Mouse (Mus musculus): Measurements from ENCODE around the gene Tec. TPM values are rescaled to one million over a fixed set of nuclear protein-coding genes. Genes with fewer than 3 reads are reported as not detected.
"Not testable (repeated sequence)": the region's sequence is repeated elsewhere in the genome, so short reads cannot be mapped to it uniquely, and the experiment has no call there.

Gene Tec
- polyA plus RNA-seq, 1 experiment = 20.6 TPM

DNA sequence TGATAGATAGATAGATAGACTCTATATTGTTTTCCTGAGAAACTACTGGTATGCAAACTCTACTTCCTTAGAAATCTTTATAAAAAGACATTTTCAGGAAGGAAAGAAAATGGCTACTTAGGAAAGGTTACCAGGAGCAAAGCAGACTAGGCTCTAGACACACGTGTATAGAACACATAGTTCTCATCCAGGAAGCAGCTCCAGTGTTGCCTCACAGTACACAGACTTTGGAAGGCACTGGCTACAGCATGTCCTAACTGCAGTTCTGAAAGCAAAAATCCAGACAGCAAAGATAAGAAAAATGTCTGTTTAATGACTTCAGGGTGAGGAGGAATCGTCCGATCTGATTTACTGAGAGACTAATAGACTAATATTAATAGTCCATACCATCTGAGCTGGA lies 41.8 kb downstream of the Tec start:
- Histone ChIP-seq H3K36me3 (ENCODE audit: control insufficient read depth, insufficient read depth, low read length, poor library complexity, severe bottlenecking) (no peaks in the 10 kb centered on the region), H3K27ac (ENCODE audit: insufficient read depth, low read length) (no peak overlapping the region), H3K9ac (ENCODE audit: low read depth, poor library complexity, severe bottlenecking) (no peak overlapping the region), H3K9me3 (replicated peaks; ENCODE audit: control insufficient read depth, insufficient read depth, low read length, poor library complexity, severe bottlenecking) (peaks cover 2% of the 10 kb centered on the region; the same call in 1 of the 2 replicates), H3K4me3 (ENCODE audit: low read depth, low read length) (no peak overlapping the region), H3K4me1 (ENCODE audit: control insufficient read depth, insufficient read depth, low read length) (no peaks in the 10 kb centered on the region), H3K27me3 (ENCODE audit: control insufficient read depth, insufficient read depth, low read length, poor library complexity, severe bottlenecking) (no peaks in the 10 kb centered on the region)
- TF ChIP-seq EP300 (IDR thresholded peaks at IDR 0.05; ENCODE audit: insufficient read depth, low read depth, low read length) (no peak), POLR2A (IDR thresholded peaks at IDR 0.05; ENCODE audit: insufficient read depth, low read length) (no peak), CTCF (IDR thresholded peaks at IDR 0.05; ENCODE audit: low read depth, low read length) (no peak)

DNA sequence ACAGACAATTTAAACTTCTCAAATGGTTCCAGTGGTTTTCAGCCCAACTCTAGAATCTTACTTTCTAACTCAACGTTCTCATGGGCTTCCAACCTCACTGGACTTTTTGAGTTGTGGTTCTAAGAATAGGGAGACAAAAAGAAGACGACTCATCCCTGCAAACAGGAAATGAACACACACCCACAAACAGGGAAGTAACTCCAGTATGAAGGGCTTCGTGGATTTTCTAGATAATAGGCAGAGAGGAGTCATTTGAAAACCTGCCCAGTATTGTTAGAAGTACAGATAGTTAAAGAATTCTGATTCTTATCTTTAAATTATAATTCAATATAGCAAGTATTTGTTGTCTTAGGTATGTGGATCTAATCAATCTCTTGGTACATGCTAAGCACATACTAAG lies 47.6 kb downstream of the Tec start:
- H3K9ac ChIP-seq (ENCODE audit: low read depth, poor library complexity, severe bottlenecking) = no peak overlapping the region

DNA sequence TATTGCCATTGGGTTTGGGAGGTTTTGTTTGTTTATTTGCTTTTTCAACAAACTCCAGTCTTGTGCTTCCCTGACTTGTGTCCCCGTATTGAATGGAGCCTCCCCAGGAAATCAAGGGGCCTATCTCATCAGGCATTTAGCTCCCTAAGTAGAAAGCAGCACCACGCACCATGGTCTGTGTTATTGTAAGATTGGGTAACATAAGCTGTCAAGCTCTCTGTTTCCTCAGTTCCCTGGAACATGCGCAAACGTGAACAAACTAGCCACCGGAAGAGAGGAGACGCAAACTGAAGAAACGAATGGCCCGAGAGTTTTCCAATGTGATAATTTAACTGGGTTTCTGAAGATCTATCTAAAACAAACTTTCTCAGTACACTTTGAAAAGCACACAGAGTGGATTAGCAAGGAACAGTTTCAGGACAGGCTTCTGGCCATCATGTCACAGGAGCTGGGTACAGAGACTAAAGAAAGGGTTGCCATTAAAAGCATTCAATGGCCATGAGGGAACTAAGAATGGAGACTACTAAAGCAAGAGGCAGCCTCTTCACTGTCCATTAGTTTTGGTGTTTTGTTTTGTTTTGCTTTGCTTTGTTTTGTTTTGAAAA lies 48.1 kb downstream of the Tec start:
- Histone ChIP-seq H3K4me3 (ENCODE audit: low read depth, low read length) (no peak overlapping the region), H3K27me3 (ENCODE audit: control insufficient read depth, insufficient read depth, low read length, poor library complexity, severe bottlenecking) (no peaks in the 10 kb centered on the region), H3K27ac (ENCODE audit: insufficient read depth, low read length) (no peak overlapping the region), H3K9me3 (replicated peaks; ENCODE audit: control insufficient read depth, insufficient read depth, low read length, poor library complexity, severe bottlenecking) (no peaks in the 10 kb centered on the region), H3K9ac (ENCODE audit: low read depth, poor library complexity, severe bottlenecking) (no peak overlapping the region), H3K36me3 (ENCODE audit: control insufficient read depth, insufficient read depth, low read length, poor library complexity, severe bottlenecking) (no peaks in the 10 kb centered on the region), H3K4me1 (ENCODE audit: control insufficient read depth, insufficient read depth, low read length) (no peaks in the 10 kb centered on the region)
- TF ChIP-seq CTCF (IDR thresholded peaks at IDR 0.05; ENCODE audit: low read depth, low read length) (no peak), EP300 (IDR thresholded peaks at IDR 0.05; ENCODE audit: insufficient read depth, low read depth, low read length) (no peak), POLR2A (IDR thresholded peaks at IDR 0.05; ENCODE audit: insufficient read depth, low read length) (no peak)

More for the DNA sequence above, 47.6 kb downstream of the Tec start:
- H3K27me3 ChIP-seq (ENCODE audit: control insufficient read depth, insufficient read depth, low read length, poor library complexity, severe bottlenecking) = no peaks in the 10 kb centered on the region
- H3K9me3 ChIP-seq (replicated peaks; ENCODE audit: control insufficient read depth, insufficient read depth, low read length, poor library complexity, severe bottlenecking) = no peaks in the 10 kb centered on the region
- no peak overlapping the region for H3K4me3 ChIP-seq (ENCODE audit: low read depth, low read length)
- no peaks in the 10 kb centered on the region for H3K4me1 ChIP-seq (ENCODE audit: control insufficient read depth, insufficient read depth, low read length)
- TF ChIP-seq POLR2A (IDR thresholded peaks at IDR 0.05; ENCODE audit: insufficient read depth, low read length) (no peak), EP300 (IDR thresholded peaks at IDR 0.05; ENCODE audit: insufficient read depth, low read depth, low read length) (no peak), CTCF (IDR thresholded peaks at IDR 0.05; ENCODE audit: low read depth, low read length) (no peak)
- H3K36me3 ChIP-seq (ENCODE audit: control insufficient read depth, insufficient read depth, low read length, poor library complexity, severe bottlenecking) = no peaks in the 10 kb centered on the region
- no peak overlapping the region for H3K27ac ChIP-seq (ENCODE audit: insufficient read depth, low read length)

DNA sequence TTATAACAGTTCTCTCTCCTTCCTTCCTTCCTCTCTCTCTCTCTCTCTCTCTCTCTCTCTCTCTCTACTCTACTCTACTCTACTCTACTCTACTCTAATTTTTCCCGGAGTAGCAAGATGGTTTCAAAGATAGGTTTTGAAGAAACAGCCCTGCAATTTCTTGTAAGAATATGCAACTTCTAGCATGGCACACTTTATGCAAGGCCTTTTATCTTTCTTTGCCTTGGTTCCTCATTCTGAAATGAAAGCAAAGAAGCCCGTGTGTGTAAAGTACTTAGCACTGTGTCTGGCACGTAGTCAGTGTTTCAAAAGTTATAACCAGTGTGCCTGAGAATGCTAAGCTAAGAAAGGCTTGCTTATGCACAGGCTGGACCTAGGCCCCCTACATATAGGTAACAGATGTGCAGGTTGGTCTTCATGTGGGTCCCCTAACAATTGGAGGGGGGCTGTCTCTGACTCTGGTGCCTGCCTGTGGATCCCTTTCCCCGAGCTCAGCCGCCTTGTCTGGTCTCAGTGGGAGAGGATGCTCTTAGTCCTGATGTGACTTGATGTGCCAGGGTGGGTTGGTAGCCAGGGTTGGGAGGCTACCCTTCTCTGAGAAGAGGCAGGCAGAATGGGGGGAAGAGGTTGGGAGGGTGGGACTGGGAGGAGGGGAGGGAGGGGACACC lies 49.6 kb downstream of the Tec start:
- H3K9ac ChIP-seq (ENCODE audit: low read depth, poor library complexity, severe bottlenecking) = no peak overlapping the region
- TF ChIP-seq CTCF (IDR thresholded peaks at IDR 0.05; ENCODE audit: low read depth, low read length) = no peak
- no peak for TF ChIP-seq POLR2A (IDR thresholded peaks at IDR 0.05; ENCODE audit: insufficient read depth, low read length)
- no peak for TF ChIP-seq EP300 (IDR thresholded peaks at IDR 0.05; ENCODE audit: insufficient read depth, low read depth, low read length)
- H3K4me3 ChIP-seq (ENCODE audit: low read depth, low read length) = no peak overlapping the region
- H3K9me3 ChIP-seq (replicated peaks; ENCODE audit: control insufficient read depth, insufficient read depth, low read length, poor library complexity, severe bottlenecking) = no peaks in the 10 kb centered on the region
- no peak overlapping the region for H3K27ac ChIP-seq (ENCODE audit: insufficient read depth, low read length)
- no peaks in the 10 kb centered on the region for H3K27me3 ChIP-seq (ENCODE audit: control insufficient read depth, insufficient read depth, low read length, poor library complexity, severe bottlenecking)
- no peaks in the 10 kb centered on the region for H3K4me1 ChIP-seq (ENCODE audit: control insufficient read depth, insufficient read depth, low read length)
- H3K36me3 ChIP-seq (ENCODE audit: control insufficient read depth, insufficient read depth, low read length, poor library complexity, severe bottlenecking) = no peaks in the 10 kb centered on the region

DNA sequence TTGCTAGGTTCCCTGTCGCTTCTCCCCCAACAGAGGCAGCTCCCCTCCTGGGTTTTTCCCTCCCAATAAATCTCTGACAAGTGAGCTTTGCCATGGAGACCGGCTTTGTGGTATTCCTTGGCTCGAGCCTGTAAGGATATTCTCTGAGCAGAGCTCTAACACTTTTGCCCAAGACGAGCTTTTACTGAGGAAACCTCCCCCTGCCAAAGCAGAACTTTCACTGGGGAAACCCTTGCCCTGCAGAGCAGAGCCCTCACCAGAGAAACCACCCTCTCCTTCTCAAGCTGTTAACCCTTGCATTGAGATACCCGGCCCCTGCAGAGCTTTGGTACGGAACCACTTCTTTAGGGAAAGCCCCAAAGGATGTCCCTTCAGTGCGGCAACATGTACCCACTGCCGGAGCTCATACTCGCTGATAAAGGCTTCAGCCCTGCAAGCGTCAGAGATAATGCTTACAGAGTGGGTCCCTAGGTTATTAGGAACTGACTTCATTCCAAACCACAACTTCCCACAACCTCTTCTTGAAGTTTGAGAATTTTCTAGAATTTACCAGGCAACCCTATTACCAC lies 50.7 kb downstream of the Tec start:
- Histone ChIP-seq H3K9me3 (replicated peaks; ENCODE audit: control insufficient read depth, insufficient read depth, low read length, poor library complexity, severe bottlenecking) (no peaks in the 10 kb centered on the region), H3K27ac (ENCODE audit: insufficient read depth, low read length) (no peak overlapping the region), H3K4me1 (ENCODE audit: control insufficient read depth, insufficient read depth, low read length) (no peaks in the 10 kb centered on the region), H3K4me3 (ENCODE audit: low read depth, low read length) (no peak overlapping the region), H3K27me3 (ENCODE audit: control insufficient read depth, insufficient read depth, low read length, poor library complexity, severe bottlenecking) (no peaks in the 10 kb centered on the region), H3K9ac (ENCODE audit: low read depth, poor library complexity, severe bottlenecking) (no peak overlapping the region), H3K36me3 (ENCODE audit: control insufficient read depth, insufficient read depth, low read length, poor library complexity, severe bottlenecking) (no peaks in the 10 kb centered on the region)
- no peak for TF ChIP-seq CTCF (IDR thresholded peaks at IDR 0.05; ENCODE audit: low read depth, low read length)
- TF ChIP-seq POLR2A (IDR thresholded peaks at IDR 0.05; ENCODE audit: insufficient read depth, low read length) = no peak
- no peak for TF ChIP-seq EP300 (IDR thresholded peaks at IDR 0.05; ENCODE audit: insufficient read depth, low read depth, low read length)

DNA sequence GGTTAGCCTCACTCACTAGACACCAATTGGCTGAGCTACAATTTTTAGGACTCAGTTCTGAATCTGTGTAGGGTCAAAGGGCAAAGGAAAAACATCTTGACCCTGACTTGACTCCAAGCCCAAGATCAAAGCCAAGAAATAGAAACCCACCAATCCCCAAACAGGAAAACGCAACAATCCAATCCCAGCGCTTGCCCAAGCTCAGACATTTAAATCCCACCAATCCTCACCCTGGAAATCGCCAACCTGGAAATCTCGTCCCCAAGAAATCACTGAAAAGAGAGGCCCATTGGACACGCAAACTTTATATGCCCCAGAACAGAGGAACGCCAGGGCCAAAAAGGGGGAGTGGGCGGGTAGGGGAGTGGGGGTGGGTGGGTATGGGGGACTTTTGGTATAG lies 51.3 kb downstream of the Tec start:
- H3K9ac ChIP-seq (ENCODE audit: low read depth, poor library complexity, severe bottlenecking); H3K4me1 ChIP-seq (ENCODE audit: control insufficient read depth, insufficient read depth, low read length); H3K4me3 ChIP-seq (ENCODE audit: low read depth, low read length); H3K27me3 ChIP-seq (ENCODE audit: control insufficient read depth, insufficient read depth, low read length, poor library complexity, severe bottlenecking); H3K27ac ChIP-seq (ENCODE audit: insufficient read depth, low read length); H3K36me3 ChIP-seq (ENCODE audit: control insufficient read depth, insufficient read depth, low read length, poor library complexity, severe bottlenecking); H3K9me3 ChIP-seq (replicated peaks; ENCODE audit: control insufficient read depth, insufficient read depth, low read length, poor library complexity, severe bottlenecking): not testable (repeated sequence)

Data from ES-Bruce4 (cell line).